Mouse (Mus musculus) heart, embryonic 13.5 days (tissue): ENCODE data around the gene Flvcr1. TPM values are rescaled to one million over a fixed set of nuclear protein-coding genes. Genes with fewer than 3 reads are reported as not detected.
A peak's percentile ranks its signal among the peaks of the same experiment; 100 is the strongest.

ENCODE experiments used
- ATAC-seq: fragments of 200-750 bp; cut with Nextera tagmentation; 2 replicates; pipeline ENCODE4 v1.8.0; 2017; ENCODE audit warnings: moderate TSS enrichment; ENCODE audit not compliant: insufficient number of reproducible peaks, low FRiP score, low TSS enrichment; ENCODE audit errors: extremely low read depth
- H3K27ac ChIP-seq: fragments of 300-500 bp; sonication (generic); replicated peaks from 2 replicates; pipeline ENCODE4 v1.5.1; 2015; ENCODE audit warnings: moderate library complexity, mild to moderate bottlenecking, inconsistent platforms
- H3K27me3 ChIP-seq: fragments of 300-500 bp; sonication (generic); replicated peaks from 2 replicates; pipeline ENCODE4 v1.6.1; 2015; ENCODE audit warnings: mild to moderate bottlenecking, inconsistent platforms
- H3K36me3 ChIP-seq: fragments of 300-500 bp; sonication (generic); 2 replicates; pipeline ENCODE4 v1.6.1; 2015; ENCODE audit warnings: mild to moderate bottlenecking, inconsistent platforms
- H3K4me1 ChIP-seq: fragments of 300-500 bp; sonication (generic); 2 replicates; pipeline ENCODE4 v1.6.1; 2015; ENCODE audit warnings: inconsistent platforms
- H3K4me2 ChIP-seq: fragments of 300-500 bp; sonication (generic); 2 replicates; pipeline ENCODE4 v1.6.1; 2015; ENCODE audit warnings: inconsistent platforms, mild to moderate bottlenecking, moderate library complexity
- H3K4me3 ChIP-seq: fragments of 300-500 bp; sonication (generic); 2 replicates; pipeline ENCODE4 v1.5.1; 2015; ENCODE audit warnings: moderate library complexity, mild to moderate bottlenecking, inconsistent platforms
- H3K9ac ChIP-seq: fragments of 300-500 bp; sonication (generic); 2 replicates; pipeline ENCODE4 v1.6.1; 2015; ENCODE audit warnings: inconsistent platforms, mild to moderate bottlenecking, moderate library complexity
- H3K9me3 ChIP-seq: fragments of 300-500 bp; sonication (generic); 2 replicates; pipeline ENCODE4 v1.6.1; 2016; ENCODE audit warnings: inconsistent platforms
- WGBS: fragments of 180-500 bp; shearing (Covaris S2); methylation state at CpG from one replicate; pipeline ENCODE4 v1.1.7; 2015; ENCODE audit warnings: mixed read lengths; 5-methylcytosine and 5-hydroxymethylcytosine counted together
- polyA plus RNA-seq: library from polyadenylated mRNA; unstranded; fragments of >200 nt; fragmentation: Nextera tagmentation; extraction: Ambion mirVana; gene quantifications from 2 replicates; pipeline ENCODE4 v1.2.1, GENCODE M21; 2015

The Flvcr1 gene
- polyA plus RNA-seq, 1 experiment from 2014 or later: 2.6 TPM

DNA sequence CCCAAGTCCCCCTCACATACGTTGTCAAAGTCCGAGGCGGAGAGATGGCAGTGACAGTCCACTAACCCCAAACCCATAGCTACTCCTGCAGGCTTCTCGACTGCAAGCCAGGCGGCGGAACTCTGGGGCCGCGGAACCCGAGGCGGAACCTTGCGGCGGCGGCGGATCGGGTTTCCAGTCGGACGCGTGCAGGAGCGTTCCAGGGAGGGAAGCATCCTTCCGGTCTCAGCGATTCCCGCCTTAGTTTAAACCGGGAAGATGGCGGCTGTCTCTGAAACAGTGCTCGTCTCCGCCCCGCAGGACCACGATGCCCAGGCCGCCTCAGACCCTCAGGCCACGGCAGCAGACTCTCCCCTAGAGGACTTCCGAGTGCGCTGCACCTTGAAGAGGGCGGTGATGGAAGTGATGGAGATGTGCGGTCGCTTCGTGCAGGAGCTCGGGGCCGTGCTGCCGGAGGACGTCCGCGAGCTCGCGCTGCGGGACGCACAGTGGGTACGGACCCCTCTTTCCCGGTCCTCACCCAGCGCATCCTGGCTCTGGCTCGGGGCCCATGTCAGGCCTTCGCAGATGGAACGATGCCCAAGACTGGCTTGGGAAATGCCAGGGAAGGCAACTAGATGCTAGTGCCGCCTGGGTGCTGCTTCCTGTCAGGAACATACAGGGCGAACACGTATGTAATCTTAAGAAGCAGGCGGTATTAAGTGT, 37.0 kb upstream of the Flvcr1 start, which contains the start of the genes Tatdn3 and Nsl1:
Gene Tatdn3, minus strand, starts transcription at position 152 of the 705 bp plus-strand sequence.
Gene Nsl1, plus strand, starts transcription at position 232 of the 705 bp plus-strand sequence.
- no peaks in the 10 kb centered on the region for H3K9me3 ChIP-seq
- H3K4me3 ChIP-seq: peak within 1 kb of the TSS; percentile 78
- H3K4me1 ChIP-seq: peaks cover 24% of the 10 kb centered on the region
- H3K9ac ChIP-seq: peak within 1 kb of the TSS; percentile 85
- H3K27me3 ChIP-seq: no peaks in the 10 kb centered on the region
- WGBS: under 1% methylated on average over 56 of the region's 56 CpGs
- peak within 1 kb of the TSS; percentile 66 for H3K27ac ChIP-seq
- peak within 1 kb of the TSS; percentile 71 for H3K4me2 ChIP-seq
- peak; percentile 82 for ATAC-seq
- H3K36me3 ChIP-seq: peaks cover 34% of the 10 kb centered on the region

DNA sequence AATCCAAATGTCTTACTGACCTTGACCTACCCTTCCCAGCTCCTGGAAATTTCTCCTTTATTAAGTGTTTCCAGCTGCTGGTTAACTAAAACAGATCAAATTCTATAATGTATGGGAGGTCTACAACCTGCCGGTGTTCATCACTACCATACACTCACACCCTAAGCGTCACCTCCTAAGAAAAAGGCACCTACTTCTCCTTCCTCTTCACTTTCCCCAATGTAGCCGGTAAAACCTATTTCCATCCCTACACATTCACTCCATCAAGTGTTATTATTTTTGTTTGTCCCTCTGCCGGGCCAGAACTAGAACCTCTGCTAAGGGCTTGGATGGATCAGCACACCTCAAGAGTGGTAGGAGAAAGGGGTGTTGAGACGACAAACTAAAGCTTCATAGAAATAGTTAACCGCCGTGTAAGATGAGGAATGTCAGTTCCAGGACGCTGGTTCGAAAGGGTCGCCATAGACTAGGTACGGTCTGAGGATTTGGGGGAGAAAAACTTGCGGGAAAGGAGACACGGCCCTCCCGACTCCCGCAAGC, 36.4 kb upstream of the Flvcr1 start:
- WGBS: 5% methylated on average over 15 of the region's 15 CpGs
- peak overlapping the region; percentile 85 for H3K9ac ChIP-seq
- H3K4me2 ChIP-seq: peak overlapping the region; percentile 71
- ATAC-seq: no peak
- H3K4me1 ChIP-seq: peaks cover 24% of the 10 kb centered on the region
- no peaks in the 10 kb centered on the region for H3K9me3 ChIP-seq
- H3K36me3 ChIP-seq: peaks cover 28% of the 10 kb centered on the region
- H3K4me3 ChIP-seq: peak overlapping the region; percentile 78
- peak overlapping the region; percentile 66 for H3K27ac ChIP-seq
- no peaks in the 10 kb centered on the region for H3K27me3 ChIP-seq

DNA sequence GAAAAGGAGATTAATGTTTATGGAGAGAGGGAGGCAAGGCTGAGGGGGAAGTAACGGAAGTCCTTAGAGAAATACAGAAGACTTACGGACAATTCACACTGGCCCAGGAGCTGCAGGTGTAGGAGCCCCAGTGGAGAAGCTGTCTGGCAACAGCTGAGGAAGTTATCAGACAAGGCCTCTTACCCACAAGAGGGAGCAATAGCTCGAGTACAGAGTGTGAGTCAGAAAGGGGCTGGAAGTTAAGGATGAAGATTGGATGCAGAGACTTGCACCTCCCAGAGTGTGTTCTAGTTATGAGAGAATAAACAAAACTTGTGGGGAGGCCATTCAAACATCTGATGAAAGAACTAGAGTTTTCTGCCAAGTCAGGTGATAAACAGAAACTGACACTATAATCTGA, 31.5 kb upstream of the Flvcr1 start:
- Histone ChIP-seq H3K9me3 (no peaks in the 10 kb centered on the region), H3K4me1 (peaks cover 17% of the 10 kb centered on the region), H3K9ac (no peak overlapping the region), H3K27ac (no peak overlapping the region), H3K4me3 (no peak overlapping the region), H3K4me2 (no peak overlapping the region), H3K36me3 (peaks cover 21% of the 10 kb centered on the region; the same call in 1 of the 2 replicates), H3K27me3 (no peaks in the 10 kb centered on the region)
- no peak for ATAC-seq
- 57% methylated on average over 3 of the region's 3 CpGs for WGBS

DNA sequence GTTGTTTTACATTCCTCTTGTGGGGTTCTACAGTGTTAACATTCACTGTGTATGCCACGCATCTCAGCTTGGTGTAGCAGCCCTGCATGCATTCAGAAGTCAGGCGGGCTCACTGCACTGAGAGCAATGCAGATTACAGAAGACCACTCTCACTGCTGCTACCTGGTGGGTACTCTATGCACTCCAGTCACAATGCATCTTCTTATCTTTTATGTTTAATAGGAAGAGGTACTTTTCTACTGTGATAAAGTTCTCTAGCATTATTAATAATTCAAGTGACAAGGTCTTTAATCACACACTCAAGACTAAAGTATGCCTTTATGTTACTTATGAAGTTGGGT, 29.5 kb upstream of the Flvcr1 start:
- peaks cover 22% of the 10 kb centered on the region; the same call in 1 of the 2 replicates for H3K36me3 ChIP-seq
- 51% methylated on average over 2 of the region's 2 CpGs for WGBS
- no peaks in the 10 kb centered on the region for H3K27me3 ChIP-seq
- no peaks in the 10 kb centered on the region for H3K9me3 ChIP-seq
- H3K4me1 ChIP-seq: peaks cover 7% of the 10 kb centered on the region
- no peak overlapping the region for H3K4me2 ChIP-seq
- ATAC-seq: no peak
- no peak overlapping the region for H3K9ac ChIP-seq
- no peak overlapping the region for H3K4me3 ChIP-seq
- H3K27ac ChIP-seq: peak overlapping the region; percentile 68; the same call in 1 of the 2 replicates

DNA sequence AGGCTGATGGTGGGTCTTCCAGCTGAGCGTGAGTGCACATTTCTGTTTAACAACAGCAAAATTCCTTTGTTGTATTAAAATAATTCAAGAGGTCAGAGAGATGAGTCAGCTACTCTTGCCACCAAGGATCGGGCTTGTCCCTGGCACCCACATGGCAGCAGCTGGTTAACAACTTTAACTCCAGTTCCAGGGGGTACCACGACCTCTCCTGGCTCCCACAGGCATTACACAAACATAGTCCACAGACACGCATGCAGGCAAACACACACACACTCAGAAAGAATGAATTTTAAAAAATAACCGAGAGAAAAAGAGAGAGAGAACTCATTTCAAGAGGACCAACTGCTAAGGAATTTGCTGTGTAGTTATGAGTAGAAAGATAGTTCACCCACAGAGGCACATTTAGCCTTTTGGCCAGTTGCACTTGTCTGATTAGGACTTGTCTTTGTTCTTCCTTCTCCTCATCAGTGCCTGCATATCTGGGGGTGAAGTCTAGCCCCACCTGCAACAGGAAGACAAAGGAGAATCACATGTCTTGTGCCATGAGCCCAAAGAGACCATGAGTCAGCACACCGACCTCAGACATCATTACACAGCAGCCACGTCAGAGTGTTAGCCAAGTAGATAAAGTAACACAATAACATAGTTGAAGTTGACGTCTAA, 29.0 kb upstream of the Flvcr1 start:
- Histone ChIP-seq H3K27me3 (no peaks in the 10 kb centered on the region), H3K4me2 (peak overlapping the region; percentile 37; the same call in 1 of the 2 replicates), H3K4me3 (no peak overlapping the region), H3K27ac (peak overlapping the region; percentile 68), H3K36me3 (peaks cover 22% of the 10 kb centered on the region; the same call in 1 of the 2 replicates), H3K9ac (no peak overlapping the region), H3K9me3 (no peaks in the 10 kb centered on the region), H3K4me1 (peaks cover 7% of the 10 kb centered on the region)
- peak; percentile 85; the same call in 1 of the 2 replicates for ATAC-seq
- 59% methylated on average over 8 of the region's 8 CpGs for WGBS

DNA sequence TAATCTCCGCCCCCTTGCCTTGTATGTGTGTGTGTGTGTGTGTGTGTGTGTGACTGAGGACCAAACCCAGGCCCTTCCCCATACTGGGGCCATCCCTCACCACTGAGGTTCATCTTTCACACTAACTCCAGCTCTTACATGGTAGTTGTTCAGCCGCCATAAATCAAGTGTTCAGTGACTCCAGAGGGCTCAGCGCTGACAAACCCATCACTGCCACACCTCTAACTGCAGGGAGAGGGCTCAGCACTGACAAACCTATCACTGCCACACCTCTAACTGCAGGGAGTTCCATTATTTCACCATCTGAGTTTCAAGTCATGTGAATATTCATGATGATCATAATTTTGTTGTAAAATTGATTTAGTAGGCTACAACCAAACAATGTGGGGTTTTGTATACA, 27.6 kb upstream of the Flvcr1 start:
- no peaks in the 10 kb centered on the region for H3K9me3 ChIP-seq
- H3K4me2 ChIP-seq: no peak overlapping the region
- H3K4me1 ChIP-seq: peaks cover 7% of the 10 kb centered on the region
- H3K9ac ChIP-seq: no peak overlapping the region
- peaks cover 22% of the 10 kb centered on the region; the same call in 1 of the 2 replicates for H3K36me3 ChIP-seq
- no peak overlapping the region for H3K4me3 ChIP-seq
- no peak overlapping the region for H3K27ac ChIP-seq
- peak; percentile 17; the same call in 1 of the 2 replicates for ATAC-seq
- H3K27me3 ChIP-seq: no peaks in the 10 kb centered on the region
- 54% methylated on average over 3 of the region's 3 CpGs for WGBS

DNA sequence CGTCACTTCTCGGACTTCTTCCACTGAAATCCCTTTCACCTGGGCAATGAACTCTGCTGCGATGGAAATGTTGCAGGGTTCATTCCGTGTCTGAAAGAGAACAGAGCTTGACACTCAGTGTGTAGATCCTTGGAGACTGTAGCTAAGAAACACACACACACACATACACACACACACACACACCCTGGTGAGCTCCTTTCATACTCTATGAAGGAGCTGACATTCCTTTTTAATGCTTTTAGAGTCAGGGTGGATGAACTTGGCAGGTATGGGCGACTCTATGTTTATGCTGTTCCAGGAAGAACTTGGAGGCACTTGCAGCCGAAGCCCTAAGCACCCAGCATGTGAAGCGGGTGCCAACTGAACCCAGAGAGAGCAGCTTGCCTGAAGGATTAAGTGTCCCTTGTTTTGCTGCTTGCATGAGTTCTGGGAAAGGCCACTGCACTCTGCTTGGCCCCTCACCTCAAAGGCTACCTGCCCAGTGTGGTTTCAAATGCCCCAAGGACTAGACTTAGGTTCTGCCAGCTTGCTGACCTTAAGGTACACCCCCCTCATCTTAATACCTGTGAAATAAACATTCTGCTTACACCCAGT, 20.4 kb upstream of the Flvcr1 start:
- H3K4me2 ChIP-seq: no peak overlapping the region
- no peak overlapping the region for H3K27ac ChIP-seq
- H3K4me3 ChIP-seq: no peak overlapping the region
- H3K9ac ChIP-seq: no peak overlapping the region
- no peaks in the 10 kb centered on the region for H3K9me3 ChIP-seq
- H3K4me1 ChIP-seq: no peaks in the 10 kb centered on the region
- ATAC-seq: no peak
- WGBS: 64% methylated on average over 7 of the region's 7 CpGs
- peaks cover 3% of the 10 kb centered on the region; the same call in 1 of the 2 replicates for H3K36me3 ChIP-seq
- no peaks in the 10 kb centered on the region for H3K27me3 ChIP-seq

DNA sequence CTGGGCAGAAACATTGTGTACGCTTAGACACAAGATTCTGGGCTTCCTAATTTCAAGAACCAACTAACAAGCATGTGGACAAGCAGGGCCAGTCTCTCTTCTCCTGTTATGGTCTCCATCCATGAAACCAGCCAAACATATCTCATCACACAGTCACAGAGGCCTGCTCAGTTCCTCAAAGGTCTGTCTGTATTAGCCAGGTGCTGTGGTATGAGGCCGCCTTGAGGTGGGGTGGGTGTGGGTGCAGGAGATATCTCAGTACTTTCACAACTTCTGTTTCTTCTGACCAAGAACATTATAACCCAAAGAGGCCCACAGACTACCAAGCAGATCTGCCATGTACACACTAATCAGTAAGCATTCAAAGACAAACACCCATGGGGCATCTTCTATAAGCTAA, 19.3 kb upstream of the Flvcr1 start:
- H3K4me1 ChIP-seq: no peaks in the 10 kb centered on the region

DNA sequence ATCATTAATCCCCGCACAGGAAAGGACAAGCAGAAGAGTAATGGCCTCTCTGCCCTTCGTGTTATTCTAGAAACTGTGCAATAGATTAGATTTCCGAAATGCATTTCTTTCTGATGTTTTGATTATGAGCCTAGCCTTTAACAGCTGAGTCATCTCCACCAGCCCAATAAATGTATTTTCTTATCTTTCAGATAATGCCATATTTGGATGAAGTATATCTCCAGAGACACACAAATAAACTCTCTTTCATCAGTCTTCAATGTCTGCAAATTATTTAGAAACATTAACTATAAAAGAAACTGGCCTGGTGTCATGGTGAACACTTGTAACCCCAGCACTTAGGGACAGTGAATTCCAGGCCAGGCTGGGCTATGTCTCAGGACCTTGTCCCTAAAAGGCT, 16.7 kb upstream of the Flvcr1 start:
- ATAC-seq: no peak
- Histone ChIP-seq H3K36me3 (no peaks in the 10 kb centered on the region), H3K4me3 (no peak overlapping the region), H3K4me1 (no peaks in the 10 kb centered on the region), H3K27ac (no peak overlapping the region), H3K27me3 (no peaks in the 10 kb centered on the region), H3K9me3 (no peaks in the 10 kb centered on the region), H3K9ac (no peak overlapping the region), H3K4me2 (no peak overlapping the region)
- 60% methylated on average over 3 of the region's 3 CpGs for WGBS

More for the DNA sequence above, 19.3 kb upstream of the Flvcr1 start:
- H3K36me3 ChIP-seq: peaks cover 3% of the 10 kb centered on the region; the same call in 1 of the 2 replicates
- no peak overlapping the region for H3K4me2 ChIP-seq
- H3K9me3 ChIP-seq: no peaks in the 10 kb centered on the region
- no peaks in the 10 kb centered on the region for H3K27me3 ChIP-seq
- no peak overlapping the region for H3K4me3 ChIP-seq
- H3K9ac ChIP-seq: no peak overlapping the region
- no peak overlapping the region for H3K27ac ChIP-seq
- WGBS: 89% methylated on average over 2 of the region's 2 CpGs
- ATAC-seq: no peak

DNA sequence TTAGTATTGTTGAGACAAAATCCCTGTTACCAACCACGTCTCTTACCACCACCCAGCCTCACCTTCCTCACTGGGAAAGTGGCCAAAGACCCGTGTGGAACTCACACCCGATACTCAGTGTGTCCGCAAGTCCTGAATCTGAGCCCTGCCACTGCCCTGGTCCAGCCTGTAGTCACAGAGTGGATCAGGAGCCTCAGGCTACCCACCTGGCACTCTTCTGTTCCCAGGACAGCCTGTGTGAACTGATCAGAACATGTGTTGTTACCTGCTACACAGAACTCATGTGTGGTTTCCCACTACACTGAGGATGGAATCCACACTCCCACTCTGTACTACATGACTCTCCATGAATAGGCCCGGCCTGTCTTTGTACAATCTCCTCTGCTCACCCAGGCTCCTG, 16.1 kb upstream of the Flvcr1 start:
- no peaks in the 10 kb centered on the region for H3K27me3 ChIP-seq
- no peaks in the 10 kb centered on the region for H3K36me3 ChIP-seq
- no peak for ATAC-seq
- H3K4me2 ChIP-seq: no peak overlapping the region
- no peak overlapping the region for H3K27ac ChIP-seq
- H3K4me1 ChIP-seq: no peaks in the 10 kb centered on the region
- H3K4me3 ChIP-seq: no peak overlapping the region
- no peaks in the 10 kb centered on the region for H3K9me3 ChIP-seq
- whole genome bisulfite sequencing: 75% methylated on average over 5 of the region's 5 CpGs
- no peak overlapping the region for H3K9ac ChIP-seq

DNA sequence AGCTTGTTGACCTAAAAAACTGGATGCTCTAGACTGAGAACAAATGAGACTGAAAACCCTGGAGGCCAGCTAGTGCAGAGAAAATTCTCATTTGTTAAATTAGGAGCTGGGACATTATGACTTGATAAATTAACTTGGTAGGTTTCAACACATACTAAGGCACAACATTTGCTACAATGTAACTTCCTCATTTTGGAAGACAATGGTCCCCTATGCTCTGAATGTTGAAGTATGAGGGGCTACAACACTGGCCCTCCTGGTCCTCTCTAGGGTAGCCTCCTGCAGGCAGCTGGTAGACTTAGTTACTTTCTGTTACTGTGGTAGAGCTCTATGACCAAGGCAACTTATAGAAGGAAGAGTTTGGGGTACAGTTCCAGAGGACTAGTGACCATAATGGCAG, 15.4 kb upstream of the Flvcr1 start:
- Histone ChIP-seq H3K27me3 (no peaks in the 10 kb centered on the region), H3K4me1 (no peaks in the 10 kb centered on the region), H3K4me2 (no peak overlapping the region), H3K36me3 (no peaks in the 10 kb centered on the region), H3K27ac (no peak overlapping the region), H3K9ac (no peak overlapping the region), H3K4me3 (no peak overlapping the region), H3K9me3 (no peaks in the 10 kb centered on the region)
- no peak for ATAC-seq
